Mouse (Mus musculus) left cerebral cortex, adult 9 months (tissue): ENCODE results near the gene Crabp2.

Experiments
- DNase-seq, 2 experiments: peaks; one replicate each; pipeline ENCODE4 v3.0.0; 2022; ENCODE audit warnings: low spot score in 2 of 2

Crabp2 gene

DNA sequence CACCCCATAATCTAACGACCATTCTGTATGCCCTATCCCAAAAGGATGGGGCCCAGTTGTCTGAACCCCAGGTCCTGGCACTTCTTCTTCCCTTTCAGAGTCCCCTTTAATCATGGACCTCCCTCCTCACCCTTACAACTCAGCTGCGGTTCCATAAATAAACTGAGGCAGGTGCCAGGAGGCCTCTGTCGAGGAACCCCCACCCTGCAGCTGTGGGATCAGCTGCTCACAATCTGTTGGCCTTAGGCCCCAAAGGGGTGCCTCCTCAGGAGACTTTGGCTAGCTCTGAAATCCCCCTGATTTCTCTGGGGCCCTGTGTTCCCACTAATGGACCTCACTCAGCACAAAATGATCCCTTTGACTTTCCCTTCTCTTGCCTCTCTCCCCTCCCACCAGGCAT, 35.6 kb downstream of the Crabp2 start:
- DNase-seq: no peak

DNA sequence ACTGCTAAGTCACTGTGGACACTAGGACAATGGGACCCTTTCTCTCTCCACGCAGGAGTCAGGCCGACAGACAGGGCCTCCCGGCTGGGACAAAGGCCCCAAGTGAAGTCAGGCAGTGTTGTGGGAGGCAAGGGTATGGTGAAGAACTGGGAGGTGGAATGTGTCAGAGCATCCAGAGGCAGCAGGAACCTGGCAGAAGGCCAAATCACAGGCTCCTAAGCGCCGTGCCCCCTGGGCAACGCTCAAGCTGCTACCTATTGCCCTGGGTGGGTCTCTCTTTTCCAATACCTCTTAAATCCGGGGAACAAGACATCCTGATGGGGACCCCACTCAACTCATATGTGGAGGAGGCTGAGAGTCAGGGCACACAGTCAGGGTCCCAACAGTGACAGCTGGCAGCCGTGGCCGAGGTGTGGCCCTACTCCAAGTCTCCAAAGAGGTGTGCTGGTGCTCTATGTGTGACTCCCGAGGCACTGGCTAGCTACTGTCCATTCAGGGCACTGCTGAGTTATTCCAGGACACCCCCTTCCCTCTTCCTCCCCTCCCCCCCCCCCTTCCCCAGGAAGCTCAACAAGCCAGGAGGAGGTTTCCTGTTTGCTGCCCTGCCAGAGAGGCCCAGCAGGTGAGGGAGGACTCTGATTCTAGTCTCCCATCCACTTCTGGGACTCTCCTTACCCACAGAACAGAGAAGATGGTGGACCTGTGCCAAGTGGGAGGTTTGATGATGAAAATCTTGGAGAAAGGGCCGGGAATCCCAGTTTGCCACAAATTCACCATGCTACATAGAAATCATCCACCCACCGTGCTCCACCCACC, 37.2 kb downstream of the Crabp2 start:
- DNase-seq: no peak

DNA sequence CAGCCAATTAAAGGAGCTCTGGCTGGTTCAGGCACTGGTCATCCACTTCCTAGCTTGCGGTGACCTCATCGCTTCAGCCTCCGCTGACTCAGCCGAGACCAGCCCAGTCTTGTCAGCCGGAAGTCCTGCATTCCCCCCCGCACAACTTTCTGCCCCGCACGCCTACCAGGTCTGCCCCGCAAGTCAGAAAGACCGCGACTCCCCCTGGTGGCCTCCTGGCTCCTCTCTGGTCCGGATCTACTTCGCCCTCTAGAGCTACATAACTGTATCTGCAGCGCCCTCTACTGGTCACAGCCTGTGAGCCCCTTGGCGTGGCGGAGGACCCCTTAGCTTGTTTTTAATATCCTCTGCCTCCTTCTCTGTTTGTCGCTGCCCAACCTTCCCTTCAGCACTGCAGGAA, 38.4 kb downstream of the Crabp2 start:
- DNase-seq: peak; percentile 52 to 94

DNA sequence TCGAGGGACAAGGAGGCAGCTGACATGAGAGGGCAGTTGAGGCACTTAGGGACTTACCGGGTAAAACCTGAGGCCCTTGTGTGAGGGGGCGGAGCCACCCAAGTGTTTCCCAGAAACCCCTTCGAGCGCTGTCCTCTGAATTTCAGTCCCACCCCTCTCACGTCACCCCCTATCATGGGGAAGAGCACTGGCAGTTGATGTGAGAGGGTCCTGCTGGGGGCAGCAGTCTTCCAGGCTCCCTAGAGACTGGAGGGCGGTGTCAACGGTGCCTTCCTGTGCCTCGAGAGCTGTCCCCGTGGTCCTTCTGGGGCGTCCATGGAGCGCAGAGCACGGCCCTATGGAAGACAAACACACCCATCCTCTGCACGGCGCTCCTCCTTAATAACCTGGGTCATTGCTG, 39.2 kb downstream of the Crabp2 start:
- no peak for DNase-seq

DNA sequence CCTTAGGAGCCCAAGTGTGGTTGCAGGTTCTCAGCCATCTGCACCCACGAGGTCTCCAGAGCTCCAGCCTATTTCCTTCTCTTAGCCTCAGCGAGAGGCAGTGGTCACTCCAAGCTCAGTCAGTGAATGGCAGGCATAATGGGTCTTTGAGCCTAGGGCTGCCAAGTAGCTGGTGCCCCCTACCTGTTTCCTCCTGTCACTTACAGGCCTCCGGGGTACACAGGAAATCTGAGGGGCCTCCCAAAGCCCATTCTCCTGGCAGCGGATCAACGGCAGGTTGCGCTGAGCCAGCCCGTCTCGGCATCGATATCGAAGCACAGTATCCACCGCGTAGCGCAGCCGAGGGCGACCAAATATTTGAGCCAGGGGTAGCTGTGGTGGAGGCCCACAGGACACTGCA, 39.6 kb downstream of the Crabp2 start:
- no peak for DNase-seq

DNA sequence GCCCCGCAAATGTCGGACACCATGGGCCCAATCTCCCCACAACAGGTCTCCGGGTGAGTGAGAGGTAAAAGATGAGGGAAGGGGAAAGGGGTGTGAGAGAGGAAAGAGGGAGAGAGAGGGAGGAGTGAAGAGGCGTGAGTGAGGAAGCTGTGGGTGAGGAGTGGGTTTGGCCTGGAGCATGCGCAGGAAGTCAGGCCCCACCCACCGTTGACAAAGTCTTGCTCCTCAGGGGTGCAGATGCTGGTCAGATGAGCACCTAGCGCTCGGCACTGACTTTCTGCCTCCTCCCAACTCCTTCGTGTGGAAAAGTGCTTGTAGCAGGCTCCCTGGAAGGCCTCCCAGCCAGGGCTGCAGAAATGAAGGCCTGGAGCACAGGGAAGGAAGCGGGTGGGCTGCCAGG, 41.5 kb downstream of the Crabp2 start:
- DNase-seq: no peak

DNA sequence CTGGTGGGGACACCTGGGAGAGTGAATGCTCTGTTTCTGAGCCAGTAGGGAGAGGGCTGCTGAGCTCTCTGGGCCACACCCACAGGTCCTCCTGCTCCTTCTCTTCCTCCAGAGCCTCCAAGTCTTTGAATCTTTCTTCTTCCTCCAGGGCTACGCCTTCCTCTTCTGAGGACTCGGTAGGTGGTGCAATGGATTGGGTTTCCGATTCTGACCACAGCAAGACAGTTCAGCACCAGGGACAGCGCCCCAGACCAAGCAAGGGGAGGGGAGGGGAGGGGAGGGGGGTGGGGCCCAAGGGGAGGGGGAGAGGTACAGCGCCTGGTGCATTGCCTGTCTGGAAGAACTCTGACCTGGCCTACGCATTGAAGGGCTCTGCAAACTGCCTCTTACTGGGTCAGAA, 45.0 kb downstream of the Crabp2 start:
- no peak for DNase-seq

DNA sequence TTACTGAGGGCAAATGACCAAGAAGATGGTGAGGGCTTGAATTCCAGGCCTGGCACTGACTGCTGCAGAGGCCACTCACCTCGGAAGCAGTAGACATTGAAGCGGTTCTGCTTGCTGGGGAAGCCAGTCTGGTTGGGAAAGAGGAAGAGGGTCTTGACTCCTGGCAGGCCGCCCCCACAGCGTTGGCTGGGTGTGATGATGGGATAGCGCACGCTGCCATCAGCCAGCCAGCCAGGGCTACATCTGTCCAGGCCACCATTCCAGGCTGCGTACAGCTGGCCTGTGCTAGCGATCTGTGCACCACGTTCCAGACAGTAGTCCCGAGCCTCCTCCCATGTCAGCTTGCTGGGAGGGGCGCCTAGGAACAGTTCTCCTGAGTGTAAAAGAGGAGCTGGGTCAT, 46.9 kb downstream of the Crabp2 start:
- no peak for DNase-seq

DNA sequence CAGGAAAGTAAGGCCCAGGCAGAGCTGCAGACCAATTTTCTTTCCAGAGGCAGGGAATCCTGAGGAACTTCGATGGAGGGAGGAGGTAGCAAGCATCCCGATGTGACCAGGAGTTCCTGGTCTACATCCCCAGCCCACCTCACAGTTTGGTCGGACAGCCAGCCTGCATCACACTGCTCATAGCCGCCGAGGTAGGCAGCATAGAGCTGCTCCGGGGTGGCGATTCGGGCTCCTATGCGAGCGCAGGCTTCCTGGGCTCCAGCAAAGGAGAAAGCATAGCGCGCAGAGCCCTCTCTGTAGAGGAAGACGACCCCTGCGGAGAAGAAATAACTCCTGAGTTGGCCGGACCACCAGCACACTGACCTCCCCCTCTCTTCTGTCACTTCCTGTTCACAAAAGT, 47.9 kb downstream of the Crabp2 start:
- DNase-seq: no peak

DNA sequence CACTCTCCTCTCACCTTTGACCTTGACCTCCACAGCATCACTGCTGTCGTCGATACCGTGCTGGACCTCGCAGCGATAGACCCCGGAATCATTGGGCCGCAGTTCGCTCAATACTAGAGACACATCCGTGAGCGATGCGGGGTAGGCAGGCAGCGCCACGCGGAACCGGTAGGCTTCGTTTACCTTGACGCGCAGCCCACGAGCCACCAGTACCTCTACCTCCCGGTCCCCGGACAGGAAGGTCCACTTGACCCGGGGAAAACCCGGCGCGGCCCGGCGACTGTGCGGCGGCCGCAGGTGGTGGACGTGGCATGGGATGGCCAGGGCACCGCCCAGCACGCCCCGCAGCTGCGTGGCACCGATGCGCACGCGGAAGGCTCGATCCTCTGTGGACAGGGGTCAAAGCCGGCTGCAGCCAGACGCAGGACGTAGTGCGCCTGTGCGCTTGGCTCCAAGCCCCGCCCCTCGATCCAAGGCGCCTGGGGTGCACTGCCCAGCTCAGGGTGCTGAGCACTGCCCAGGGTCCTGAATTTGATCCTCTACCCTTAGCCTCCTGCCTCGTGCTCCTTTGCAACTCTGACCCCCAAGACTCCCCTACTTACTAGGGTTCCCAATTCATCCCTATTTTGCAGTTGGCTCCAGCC, 48.6 kb downstream of the Crabp2 start:
- DNase-seq: no peak

DNA sequence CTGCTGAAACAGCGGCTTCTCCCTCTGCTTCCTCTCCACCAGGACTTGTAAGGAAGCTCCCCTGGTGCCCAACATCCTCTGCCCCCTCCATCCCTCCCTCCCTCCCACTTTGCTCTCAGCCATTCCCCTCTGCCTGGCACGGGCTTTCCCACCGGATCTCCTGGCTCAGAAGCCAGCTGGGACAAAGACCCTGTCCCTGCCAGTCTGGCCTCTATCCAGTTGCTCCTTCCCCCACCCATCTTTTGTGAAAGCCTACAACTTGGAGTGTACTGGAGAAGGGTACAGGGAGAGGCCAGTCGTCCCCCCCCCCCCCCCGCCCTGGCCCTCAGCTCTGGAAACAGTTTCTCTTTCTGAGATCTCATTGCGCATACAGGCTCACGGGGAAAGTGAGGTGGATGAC, 50.3 kb downstream of the Crabp2 start:
- no peak for DNase-seq

DNA sequence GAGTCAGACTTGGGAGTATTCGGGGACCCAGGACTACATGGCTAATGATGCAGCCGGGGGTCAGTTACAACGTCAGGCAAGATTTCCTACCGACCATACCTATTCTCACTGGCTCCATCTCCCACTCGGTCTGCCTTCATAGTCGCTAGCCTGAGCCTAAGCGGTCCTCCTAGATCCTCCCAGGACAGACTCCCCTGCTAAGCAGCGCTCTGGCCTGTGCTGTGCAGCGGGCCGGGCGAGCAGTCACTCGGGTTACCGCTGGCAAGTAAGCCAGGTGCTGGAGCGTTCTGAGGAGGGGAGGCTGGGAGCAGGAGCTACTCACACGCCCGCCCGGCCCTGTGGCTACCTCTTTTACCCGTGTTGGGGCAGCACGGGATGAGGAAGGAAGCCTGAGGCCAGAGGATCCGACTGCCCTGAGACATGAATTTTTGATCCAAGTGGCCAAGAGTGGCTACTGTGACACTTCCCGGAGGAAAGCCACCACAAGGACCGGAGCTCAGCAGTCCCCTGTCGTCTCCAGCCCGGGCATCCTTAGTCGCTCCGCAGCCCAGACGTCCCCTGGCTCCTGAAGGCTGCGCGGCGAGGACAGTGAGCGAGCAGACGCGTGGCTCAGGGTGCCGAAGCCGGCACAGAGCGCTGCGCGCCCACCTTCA, 50.9 kb downstream of the Crabp2 start:
- no peak for DNase-seq

DNA sequence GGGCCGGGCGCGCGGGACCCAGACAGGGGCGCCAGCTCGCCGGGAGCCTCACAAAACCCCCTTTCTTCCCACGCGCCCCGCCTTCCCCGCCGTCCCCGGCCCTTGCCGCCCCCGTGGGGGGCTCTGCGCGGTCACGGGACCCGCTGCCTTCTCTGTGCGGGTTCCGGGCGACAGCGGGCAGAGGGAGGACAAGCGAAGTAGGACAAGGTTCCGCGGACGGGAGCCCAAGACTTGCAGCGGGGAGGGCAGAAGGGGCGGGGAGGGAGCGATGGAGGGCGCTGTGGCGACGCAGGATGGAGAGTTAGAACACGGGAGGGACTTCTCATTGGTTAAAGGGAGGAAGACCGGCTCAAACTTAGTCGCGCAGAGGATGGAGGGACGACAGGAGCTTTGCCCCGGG, 51.7 kb downstream of the Crabp2 start, which contains the start of gene Bcan:
TSS of gene Bcan (minus strand) at position 50 of the 400 bp plus-strand sequence.
- DNase-seq: no peak

DNA sequence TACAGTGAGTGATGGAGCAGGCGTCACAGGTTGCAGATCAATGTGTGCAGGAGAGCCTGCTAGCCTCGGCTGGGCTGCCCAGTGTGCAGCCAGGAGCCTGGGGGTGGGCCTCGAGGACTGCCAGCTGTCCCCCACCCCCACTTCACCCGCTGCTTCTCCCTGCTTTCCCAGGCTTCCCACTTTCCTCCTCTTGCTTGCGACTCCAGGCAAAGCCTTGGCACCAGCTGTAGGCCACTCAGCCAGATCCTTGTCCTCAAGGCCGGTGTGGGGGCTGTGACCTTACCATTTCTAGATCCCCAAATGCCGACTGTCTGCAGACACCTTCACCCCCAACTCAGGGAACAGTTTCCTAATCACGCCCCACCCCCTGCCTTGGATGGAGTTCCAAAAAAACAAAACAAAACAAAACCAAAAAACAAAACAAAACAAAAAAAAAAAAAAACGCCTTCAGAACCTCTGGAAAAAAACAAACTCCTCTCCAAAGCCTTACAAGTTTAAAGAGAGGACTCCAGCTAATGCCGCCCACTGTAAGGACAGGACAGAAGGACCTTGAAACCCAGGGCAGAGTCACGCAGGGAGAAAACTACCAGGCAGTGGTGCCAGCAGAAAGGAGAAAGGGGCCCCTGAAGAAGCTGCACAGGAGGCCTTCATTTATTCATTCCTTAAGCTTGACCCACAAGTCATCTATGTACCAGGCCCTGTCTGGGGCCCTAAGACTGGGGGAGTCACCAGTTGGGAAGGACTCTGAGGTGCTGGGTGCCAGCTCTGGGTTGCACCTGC, 52.5 kb downstream of the Crabp2 start:
- no peak for DNase-seq

DNA sequence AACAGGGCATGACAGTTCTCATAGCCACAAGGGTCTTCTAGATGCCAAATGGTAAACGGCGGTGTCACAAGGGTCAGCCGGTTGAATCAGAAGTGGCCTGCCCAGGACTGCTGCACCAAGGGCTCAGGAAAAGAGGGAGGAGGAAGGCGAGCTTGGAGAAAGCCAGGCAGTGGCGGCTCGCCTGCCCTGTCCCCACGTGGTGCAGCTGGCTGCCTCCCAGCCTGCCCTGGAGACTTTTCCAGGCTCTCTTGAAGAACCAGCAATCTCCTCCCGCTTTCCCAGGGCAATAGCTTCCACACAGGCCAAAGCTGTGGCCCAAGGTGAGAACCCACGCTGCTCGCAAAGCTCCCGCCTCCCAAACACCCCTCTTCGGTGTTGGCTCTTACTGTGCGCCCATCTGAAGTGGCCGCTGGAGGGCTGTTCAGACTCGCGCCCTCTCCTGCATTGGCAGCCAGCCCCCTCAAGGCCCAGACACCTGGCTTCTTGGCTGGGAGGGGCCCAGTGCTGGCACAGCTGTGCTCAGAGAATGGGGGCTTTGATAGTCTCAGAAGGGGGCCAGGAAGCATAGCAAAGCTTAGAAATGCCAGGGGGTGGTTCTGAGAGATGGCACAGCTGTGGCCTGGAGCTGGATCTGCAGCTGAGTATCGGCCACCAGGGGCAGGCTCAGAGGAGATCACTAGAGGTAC, 54.0 kb downstream of the Crabp2 start:
- no peak for DNase-seq
